Mouse (Mus musculus): ENCODE measurements around the gene Car15.

Gene Car15

DNA sequence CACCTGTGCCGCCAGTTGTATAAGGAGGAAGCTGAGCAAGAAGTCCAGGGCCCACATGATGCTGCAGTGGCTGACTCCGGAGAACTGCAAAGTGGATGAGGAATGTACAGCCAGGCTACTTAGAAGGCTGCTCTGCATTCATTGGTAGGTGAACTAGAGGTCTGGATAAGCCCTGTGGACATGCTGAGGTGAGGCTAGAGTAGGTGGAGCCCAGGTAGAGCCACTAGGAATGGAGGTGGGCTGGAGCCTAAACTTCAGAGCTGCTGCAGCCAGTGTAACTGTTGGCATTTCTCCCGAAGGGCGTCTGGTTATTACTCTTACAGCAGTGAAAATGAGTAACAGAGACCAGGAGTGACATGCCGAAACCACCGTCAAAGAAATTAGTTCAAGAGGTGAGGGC lies at the start of gene Car15:
Gene Car15 (minus strand): TSS at position 314 of the 400 bp plus-strand sequence.
- no peak for DNase-seq (ENCODE audit: low read depth, low spot score)
- Histone ChIP-seq H3K27me3 (ENCODE audit: control insufficient read depth, insufficient read depth, low read length, poor library complexity, severe bottlenecking) (no peaks in the 10 kb centered on the region), H3K36me3 (ENCODE audit: control insufficient read depth, insufficient read depth, low read length, poor library complexity, severe bottlenecking) (no peaks in the 10 kb centered on the region; the same call in 1 of the 2 replicates)

DNA sequence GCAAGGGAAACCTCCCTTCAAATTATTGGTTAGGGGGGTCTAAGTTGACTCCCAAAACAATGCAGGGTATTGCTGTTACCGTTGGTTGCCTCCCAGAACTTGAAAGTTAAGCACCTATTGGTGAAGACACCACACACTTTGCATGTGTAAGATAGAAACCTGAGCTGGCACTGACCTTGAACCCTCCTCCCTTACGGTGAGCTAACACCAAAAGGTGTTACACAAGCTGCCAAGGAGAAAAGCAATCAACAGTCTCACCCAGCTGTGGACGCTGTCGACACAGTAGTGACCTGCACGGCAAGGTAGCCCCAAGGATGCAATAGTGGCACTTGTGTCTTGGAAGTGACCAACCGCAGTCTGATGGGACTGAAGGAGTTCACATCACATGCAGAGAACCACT lies 46.0 kb upstream of the Car15 start:
- no peak for DNase-seq (ENCODE audit: low read depth, low spot score)
- peaks cover 5% of the 10 kb centered on the region; the same call in 1 of the 2 replicates for H3K36me3 ChIP-seq (ENCODE audit: control insufficient read depth, insufficient read depth, low read length, poor library complexity, severe bottlenecking)
- no peaks in the 10 kb centered on the region for H3K27me3 ChIP-seq (ENCODE audit: control insufficient read depth, insufficient read depth, low read length, poor library complexity, severe bottlenecking)

DNA sequence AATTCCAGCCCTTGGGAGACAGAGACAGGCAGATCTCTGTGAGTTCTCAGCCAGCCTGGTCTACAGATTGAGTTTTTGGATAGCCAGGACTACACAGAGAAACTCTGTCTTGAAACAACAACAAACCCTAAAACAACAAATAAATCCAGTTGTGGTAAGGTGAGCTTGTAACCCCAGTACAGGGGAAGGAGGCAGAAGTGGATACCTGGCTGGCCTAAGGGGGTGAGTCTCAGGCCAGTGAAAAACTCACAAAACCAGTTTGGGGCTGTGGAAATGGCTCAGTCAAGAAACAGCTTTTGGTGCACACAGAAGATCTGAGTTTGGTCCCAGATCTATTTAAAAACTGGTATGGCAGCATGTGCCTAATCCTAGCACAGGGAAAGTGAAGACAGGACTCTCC lies 44.0 kb upstream of the Car15 start:
- DNase-seq (ENCODE audit: low read depth, low spot score) = no peak
- peaks cover 5% of the 10 kb centered on the region; the same call in 1 of the 2 replicates for H3K36me3 ChIP-seq (ENCODE audit: control insufficient read depth, insufficient read depth, low read length, poor library complexity, severe bottlenecking)

DNA sequence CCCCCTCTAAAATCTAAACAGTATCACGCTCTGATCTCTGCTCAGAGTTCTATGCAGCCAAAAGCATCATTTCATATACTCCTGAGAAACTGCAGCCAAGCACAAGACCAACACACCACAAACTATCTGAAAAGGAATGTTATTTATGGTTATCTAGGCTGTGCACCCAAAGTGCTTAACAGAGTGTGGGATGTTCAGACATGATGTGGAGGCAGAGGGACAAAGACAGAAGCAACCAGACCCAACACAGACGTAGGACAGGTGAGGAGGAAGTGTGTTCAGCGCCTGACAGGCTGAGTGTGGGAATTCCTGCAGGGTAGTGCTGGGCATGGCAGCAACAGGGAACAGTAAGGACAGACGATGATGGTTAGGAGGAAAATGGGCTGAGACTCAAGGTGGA lies 41.4 kb upstream of the Car15 start:
- Histone ChIP-seq H3K27me3 (ENCODE audit: control insufficient read depth, insufficient read depth, low read length, poor library complexity, severe bottlenecking) (no peaks in the 10 kb centered on the region), H3K36me3 (ENCODE audit: control insufficient read depth, insufficient read depth, low read length, poor library complexity, severe bottlenecking) (no peaks in the 10 kb centered on the region; the same call in 1 of the 2 replicates)
- DNase-seq (ENCODE audit: low read depth, low spot score) = no peak

More for the DNA sequence above, 44.0 kb upstream of the Car15 start:
- H3K27me3 ChIP-seq (ENCODE audit: control insufficient read depth, insufficient read depth, low read length, poor library complexity, severe bottlenecking) = no peaks in the 10 kb centered on the region

- Histone ChIP-seq H3K27me3 (ENCODE audit: control insufficient read depth, insufficient read depth, low read length, poor library complexity, severe bottlenecking) (no peaks in the 10 kb centered on the region), H3K36me3 (ENCODE audit: control insufficient read depth, insufficient read depth, low read length, poor library complexity, severe bottlenecking) (no peaks in the 10 kb centered on the region; the same call in 1 of the 2 replicates)
- no peak for DNase-seq (ENCODE audit: low read depth, low spot score)
Observed at GRCm38 (mm10) chr16:17876096-17876495, 37.9 kb upstream of the Car15 start.

- Histone ChIP-seq H3K36me3 (ENCODE audit: control insufficient read depth, insufficient read depth, low read length, poor library complexity, severe bottlenecking) (no peaks in the 10 kb centered on the region; the same call in 1 of the 2 replicates), H3K27me3 (ENCODE audit: control insufficient read depth, insufficient read depth, low read length, poor library complexity, severe bottlenecking) (no peaks in the 10 kb centered on the region)
- DNase-seq (ENCODE audit: low read depth, low spot score) = no peak
Observed at GRCm38 (mm10) chr16:17875174-17875573, 37.0 kb upstream of the Car15 start.

DNA sequence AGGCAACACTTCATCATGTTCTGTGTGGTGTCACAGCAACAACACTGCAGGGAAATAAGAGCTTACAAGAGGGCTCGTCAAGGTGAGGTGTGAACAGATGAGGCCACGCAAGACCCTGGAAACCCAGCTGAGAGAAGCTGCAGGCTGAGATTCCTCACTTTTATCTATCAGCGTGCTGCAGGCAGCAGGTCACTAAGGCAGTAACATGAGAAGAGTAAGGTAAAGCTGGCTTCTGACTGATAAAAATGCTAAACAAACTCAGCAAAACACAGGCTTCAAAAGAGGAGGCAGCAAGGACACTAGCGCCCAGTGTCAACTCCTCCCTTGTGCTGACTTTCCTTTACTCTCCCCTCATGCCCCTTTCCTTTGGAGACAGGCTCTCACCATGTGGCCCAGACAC lies 34.8 kb upstream of the Car15 start:
- H3K36me3 ChIP-seq (ENCODE audit: control insufficient read depth, insufficient read depth, low read length, poor library complexity, severe bottlenecking) = no peaks in the 10 kb centered on the region; the same call in 1 of the 2 replicates
- DNase-seq (ENCODE audit: low read depth, low spot score) = no peak
- no peaks in the 10 kb centered on the region for H3K27me3 ChIP-seq (ENCODE audit: control insufficient read depth, insufficient read depth, low read length, poor library complexity, severe bottlenecking)

GRCm38 (mm10) chr16:17871248-17871647 lies 33.1 kb upstream of the Car15 start:
- Histone ChIP-seq H3K27me3 (ENCODE audit: control insufficient read depth, insufficient read depth, low read length, poor library complexity, severe bottlenecking) (no peaks in the 10 kb centered on the region), H3K36me3 (ENCODE audit: control insufficient read depth, insufficient read depth, low read length, poor library complexity, severe bottlenecking) (no peaks in the 10 kb centered on the region)
- DNase-seq (ENCODE audit: low read depth, low spot score) = no peak

GRCm38 (mm10) chr16:17865770-17866169 lies 27.6 kb upstream of the Car15 start:
- H3K27me3 ChIP-seq (ENCODE audit: control insufficient read depth, insufficient read depth, low read length, poor library complexity, severe bottlenecking) = no peaks in the 10 kb centered on the region
- no peaks in the 10 kb centered on the region for H3K36me3 ChIP-seq (ENCODE audit: control insufficient read depth, insufficient read depth, low read length, poor library complexity, severe bottlenecking)
- no peak for DNase-seq (ENCODE audit: low read depth, low spot score)

DNA sequence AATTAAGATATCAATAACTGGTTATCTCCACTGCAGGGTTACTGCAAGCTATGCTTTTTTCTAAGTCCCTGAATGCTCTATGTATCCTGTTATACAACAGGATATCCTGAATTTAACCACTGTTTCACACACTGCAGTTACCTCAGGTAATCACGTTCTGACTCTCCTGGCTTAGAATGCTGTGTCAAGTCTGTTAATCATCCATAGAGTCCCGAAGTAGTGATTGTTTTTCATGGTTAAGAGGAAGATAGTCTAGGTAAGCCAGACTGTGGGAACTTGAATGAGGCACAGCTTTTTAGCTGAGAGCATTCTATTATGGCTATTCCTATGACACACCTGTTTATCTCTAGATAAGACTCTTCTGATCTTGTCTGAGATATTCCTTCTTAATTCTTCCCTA lies 27.1 kb upstream of the Car15 start:
- Histone ChIP-seq H3K36me3 (ENCODE audit: control insufficient read depth, insufficient read depth, low read length, poor library complexity, severe bottlenecking) (no peaks in the 10 kb centered on the region), H3K27me3 (ENCODE audit: control insufficient read depth, insufficient read depth, low read length, poor library complexity, severe bottlenecking) (no peaks in the 10 kb centered on the region)
- DNase-seq (ENCODE audit: low read depth, low spot score) = no peak

DNA sequence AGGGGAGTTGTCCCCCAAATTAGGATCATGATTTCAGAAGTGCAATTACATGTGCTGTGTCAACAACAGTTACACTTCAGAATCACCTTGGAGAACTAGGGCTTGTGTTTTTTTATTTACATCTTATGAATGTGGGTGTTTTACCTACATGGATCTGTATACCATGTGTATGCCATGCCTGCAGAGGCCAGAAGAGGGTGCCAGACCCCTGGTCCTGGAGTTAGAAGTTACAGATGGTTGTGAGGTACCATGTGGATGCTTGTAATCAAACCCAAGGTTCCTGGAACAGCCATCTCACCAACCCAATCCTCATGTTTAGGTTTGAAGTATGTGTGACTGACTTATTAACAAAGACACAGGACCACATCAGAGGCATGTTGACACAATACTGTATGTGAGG lies 20.4 kb upstream of the Car15 start:
- peak; percentile 44 for DNase-seq (ENCODE audit: low read depth, low spot score)
- Histone ChIP-seq H3K27me3 (ENCODE audit: control insufficient read depth, insufficient read depth, low read length, poor library complexity, severe bottlenecking) (no peaks in the 10 kb centered on the region), H3K36me3 (ENCODE audit: control insufficient read depth, insufficient read depth, low read length, poor library complexity, severe bottlenecking) (peaks cover 3% of the 10 kb centered on the region; the same call in 1 of the 2 replicates)

DNA sequence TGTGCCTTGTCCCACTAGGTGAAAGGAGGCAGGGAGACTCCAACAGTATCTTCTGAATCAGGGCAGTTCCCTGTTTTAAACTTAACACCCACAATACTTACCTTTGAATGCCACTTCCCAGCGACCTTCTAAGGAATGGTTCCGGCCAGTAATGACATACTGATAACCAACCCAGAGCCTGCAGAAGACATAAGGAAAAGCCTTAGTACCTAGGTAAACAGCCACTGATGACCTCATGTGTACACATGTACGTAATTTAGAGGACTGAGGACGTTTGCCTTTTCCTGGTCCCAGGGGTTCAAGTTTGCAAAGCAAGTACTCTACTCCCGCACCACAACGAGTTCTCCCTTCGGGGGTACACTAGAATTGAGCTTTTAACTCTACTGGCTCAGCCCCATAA lies 19.0 kb upstream of the Car15 start:
- DNase-seq (ENCODE audit: low read depth, low spot score) = no peak
- no peaks in the 10 kb centered on the region for H3K27me3 ChIP-seq (ENCODE audit: control insufficient read depth, insufficient read depth, low read length, poor library complexity, severe bottlenecking)
- H3K36me3 ChIP-seq (ENCODE audit: control insufficient read depth, insufficient read depth, low read length, poor library complexity, severe bottlenecking) = peaks cover 3% of the 10 kb centered on the region; the same call in 1 of the 2 replicates

GRCm38 (mm10) chr16:17853263-17853662 lies 15.1 kb upstream of the Car15 start:
- Histone ChIP-seq H3K27me3 (ENCODE audit: control insufficient read depth, insufficient read depth, low read length, poor library complexity, severe bottlenecking) (no peaks in the 10 kb centered on the region), H3K36me3 (ENCODE audit: control insufficient read depth, insufficient read depth, low read length, poor library complexity, severe bottlenecking) (peaks cover 5% of the 10 kb centered on the region; the same call in 1 of the 2 replicates)
- DNase-seq (ENCODE audit: low read depth, low spot score) = no peak

DNA sequence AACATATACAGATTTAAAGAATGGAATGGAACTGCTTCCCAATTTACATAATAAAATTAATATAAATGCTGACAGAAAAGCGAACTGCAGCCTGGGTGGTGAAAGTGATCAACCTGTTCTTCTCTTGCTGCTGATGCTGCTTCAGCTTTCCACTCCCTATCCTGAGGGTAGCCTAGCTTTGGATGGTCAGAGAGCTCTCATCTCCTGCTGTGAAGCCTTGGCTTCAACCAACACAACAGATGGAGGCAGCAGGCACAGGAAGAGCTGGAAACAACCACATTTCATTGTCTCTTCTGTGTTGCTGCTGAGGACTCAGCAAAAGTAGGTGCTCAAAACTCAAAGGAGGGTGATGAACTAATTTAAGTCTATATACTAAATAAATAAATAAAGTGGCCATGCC lies 13.7 kb upstream of the Car15 start:
- peaks cover 5% of the 10 kb centered on the region; the same call in 1 of the 2 replicates for H3K36me3 ChIP-seq (ENCODE audit: control insufficient read depth, insufficient read depth, low read length, poor library complexity, severe bottlenecking)
- no peaks in the 10 kb centered on the region for H3K27me3 ChIP-seq (ENCODE audit: control insufficient read depth, insufficient read depth, low read length, poor library complexity, severe bottlenecking)
- DNase-seq (ENCODE audit: low read depth, low spot score) = no peak

DNA sequence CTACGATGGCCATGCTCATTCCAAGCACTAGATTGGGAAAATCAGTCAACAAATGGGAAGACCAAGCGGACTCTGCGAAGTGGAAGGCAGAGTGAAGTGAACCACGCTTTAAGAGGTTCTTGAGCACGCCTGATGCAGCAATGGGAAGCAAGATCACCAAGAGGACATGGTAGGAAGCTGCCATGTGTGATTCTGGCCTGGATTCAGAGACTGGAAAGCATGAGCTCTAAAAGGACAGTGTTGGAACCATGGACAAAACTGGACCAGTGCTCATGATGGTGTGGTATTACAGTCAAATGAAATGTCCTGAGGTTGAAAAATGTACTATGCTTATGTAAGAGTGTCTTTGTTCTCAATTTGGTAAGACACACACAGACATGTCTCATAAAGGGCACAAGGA lies 13.2 kb upstream of the Car15 start:
- Histone ChIP-seq H3K36me3 (ENCODE audit: control insufficient read depth, insufficient read depth, low read length, poor library complexity, severe bottlenecking) (peaks cover 2% of the 10 kb centered on the region; the same call in 1 of the 2 replicates), H3K27me3 (ENCODE audit: control insufficient read depth, insufficient read depth, low read length, poor library complexity, severe bottlenecking) (no peaks in the 10 kb centered on the region)
- DNase-seq (ENCODE audit: low read depth, low spot score) = no peak

GRCm38 (mm10) chr16:17849486-17849885 lies 11.3 kb upstream of the Car15 start:
- Histone ChIP-seq H3K36me3 (ENCODE audit: control insufficient read depth, insufficient read depth, low read length, poor library complexity, severe bottlenecking) (peaks cover 4% of the 10 kb centered on the region; the same call in 1 of the 2 replicates), H3K27me3 (ENCODE audit: control insufficient read depth, insufficient read depth, low read length, poor library complexity, severe bottlenecking) (no peaks in the 10 kb centered on the region)
- DNase-seq (ENCODE audit: low read depth, low spot score) = no peak

Measured in splenic B cell, adult 2 months (primary cell).